ENCODE assay signal across 23 mouse cellular contexts in genomic region chr8:109992951-109993350, GRCm38 (mm10). TPM values are rescaled to one million over a fixed set of nuclear protein-coding genes. Genes with fewer than 3 reads are reported as not detected.
"Had no signal": no experiment of that assay in that cellular context is flagged by ENCODE, and none has a peak within 500 bp of the region (broad histone marks: within the 10 kb centered on the region; RNA-seq: fewer than 3 reads in every experiment).

No protein-coding gene starts in this region.

- H3K27me3 ChIP-seq: neural tube, embryonic 13.5 days; neural tube, embryonic 15.5 days; stomach, embryonic 15.5 days had no signal

- H3K4me1 ChIP-seq: neural tube, embryonic 13.5 days; neural tube, embryonic 15.5 days; stomach, embryonic 15.5 days had no signal

- DNase-seq: retina, postnatal 1 day; right cerebral cortex, adult 18-20 months; right cerebral cortex, postnatal 14 days; right cerebral cortex, postnatal 25 days; right cerebral cortex, postnatal 4 days; spleen, adult 18-20 months; thymus, adult 18-20 months; thymus, adult 2 months; thymus, postnatal 14 days; thymus, postnatal 25 days; thymus, postnatal 36 days; thymus, postnatal 4 days had no signal

- H3K9me3 ChIP-seq: neural tube, embryonic 13.5 days; neural tube, embryonic 15.5 days; stomach, embryonic 15.5 days had no signal

- H3K27ac ChIP-seq: neural tube, embryonic 13.5 days; neural tube, embryonic 15.5 days; stomach, embryonic 15.5 days; stomach, postnatal 0 days had no signal

- H3K9ac ChIP-seq: neural tube, embryonic 13.5 days; neural tube, embryonic 15.5 days; stomach, embryonic 15.5 days had no signal

- H3K4me2 ChIP-seq: neural tube, embryonic 13.5 days; neural tube, embryonic 15.5 days; stomach, embryonic 15.5 days had no signal

- H3K36me3 ChIP-seq: neural tube, embryonic 13.5 days; neural tube, embryonic 15.5 days; stomach, embryonic 15.5 days had no signal

- H3K4me3 ChIP-seq: neural tube, embryonic 13.5 days; neural tube, embryonic 15.5 days; stomach, embryonic 15.5 days had no signal

RNA-seq across cellular contexts. Expression of gene Tat, which starts 2.7 kb away (rescaled TPM):
- total RNA-seq: neutrophil, adult 5-6 weeks had no signal
- polyA plus RNA-seq: neural tube, embryonic 13.5 days; neural tube, embryonic 14.5 days; neural tube, embryonic 15.5 days; small intestine, adult 2 months; spleen, adult 2 months; stomach, embryonic 14.5 days; stomach, embryonic 15.5 days; stomach, embryonic 16.5 days had no signal

RNA-seq across cellular contexts. Expression of gene Marveld3, which starts 30.9 kb away (rescaled TPM):
- total RNA-seq: neutrophil, adult 5-6 weeks had no signal

RNA-seq across cellular contexts. Expression of gene Chst4, which starts 46.6 kb away (rescaled TPM):
- total RNA-seq: neutrophil, adult 5-6 weeks had no signal
- polyA plus RNA-seq: neural tube, embryonic 13.5 days; neural tube, embryonic 14.5 days; neural tube, embryonic 15.5 days; thymus, postnatal 0 days had no signal
